Mouse (Mus musculus) NIH3T3 (cell line): ENCODE measurements around the gene Cilp.

ENCODE experiments used
- DNase-seq: peaks from one replicate; pipeline ENCODE4 v3.0.0-alpha.2; 2012; ENCODE audit warnings: low read depth

Gene Cilp

GRCm38 (mm10) chr9:65293580-65293972 is 28.6 kb downstream of the Cilp start:
- no peak for DNase-seq

GRCm38 (mm10) chr9:65293973-65294715 is 29.2 kb downstream of the Cilp start, which contains the start of gene Clpx:
Gene Clpx, plus strand, starts transcription at chr9:65294260.
- peak; percentile 99 for DNase-seq

- peak; percentile 34 for DNase-seq
These were observed 29.9 kb downstream of the Cilp start for GRCm38 (mm10) chr9:65294716-65295378.

- DNase-seq: no peak
These were observed 32.1 kb downstream of the Cilp start for GRCm38 (mm10) chr9:65297056-65297455.

- no peak for DNase-seq
These were observed 33.8 kb downstream of the Cilp start for GRCm38 (mm10) chr9:65298761-65299160.

- DNase-seq: no peak
These were observed 34.7 kb downstream of the Cilp start for GRCm38 (mm10) chr9:65299650-65300049.

- no peak for DNase-seq
These were observed 37.5 kb downstream of the Cilp start for GRCm38 (mm10) chr9:65302327-65302983.

GRCm38 (mm10) chr9:65303586-65303985 is 38.6 kb downstream of the Cilp start:
- no peak for DNase-seq

- no peak for DNase-seq
These were observed 39.3 kb downstream of the Cilp start for GRCm38 (mm10) chr9:65304300-65304699.

- DNase-seq: no peak
These were observed 41.7 kb downstream of the Cilp start for GRCm38 (mm10) chr9:65306672-65307071.

GRCm38 (mm10) chr9:65308011-65308410 is 43.0 kb downstream of the Cilp start:
- no peak for DNase-seq

- no peak for DNase-seq
These were observed 47.8 kb downstream of the Cilp start for GRCm38 (mm10) chr9:65312669-65313357.

- DNase-seq: no peak
These were observed 48.9 kb downstream of the Cilp start for GRCm38 (mm10) chr9:65313846-65314245.

- DNase-seq: no peak
These were observed 57.4 kb downstream of the Cilp start for GRCm38 (mm10) chr9:65322255-65322900.

GRCm38 (mm10) chr9:65325971-65326370 is 61.0 kb downstream of the Cilp start:
- DNase-seq: no peak

GRCm38 (mm10) chr9:65327371-65327770 is 62.4 kb downstream of the Cilp start:
- peak; percentile 20 for DNase-seq
